Mouse (Mus musculus) MEL (cell line): ENCODE data around the gene Atp11b. TPM values are rescaled to one million over a fixed set of nuclear protein-coding genes. Genes with fewer than 3 reads are reported as not detected.

ENCODE experiments used
- DNase-seq: peaks from one replicate; pipeline ENCODE4 v3.0.0; 2011; ENCODE audit warnings: low read depth, low spot score
- H3K27ac ChIP-seq: 2 replicates; pipeline ENCODE4 v1.5.1; 2012; ENCODE audit warnings: low read depth, mild to moderate bottlenecking, control low read depth, low read length, moderate library complexity; ENCODE audit not compliant: control insufficient read depth
- H3K27me3 ChIP-seq, 2 experiments: fragments of 150-350 bp in 1 of 2; sonication (generic) in 1 of 2; 2 replicates each; pipeline ENCODE4 v1.6.1; 2012; ENCODE audit warnings: low read length in 2 of 2, mild to moderate bottlenecking in 2 of 2, improper control_type of control experiment in 1 of 2, moderate library complexity in 1 of 2; ENCODE audit not compliant: insufficient read depth in 2 of 2, control insufficient read depth in 1 of 2
- H3K36me3 ChIP-seq, 2 experiments: 2 replicates each; pipeline ENCODE4 v1.6.1; 2012 to 2014; ENCODE audit warnings: low read length in 2 of 2, improper control_type of control experiment in 1 of 2, inconsistent platforms in 1 of 2, mild to moderate bottlenecking in 1 of 2; ENCODE audit not compliant: insufficient read depth in 2 of 2, control insufficient read depth in 1 of 2
- H3K4me1 ChIP-seq, 2 experiments: fragments of 150-350 bp in 1 of 2; sonication (generic) in 1 of 2; 2 replicates each; pipeline ENCODE4 v1.6.1; 2012; ENCODE audit warnings: low read length in 2 of 2, improper control_type of control experiment in 1 of 2, mild to moderate bottlenecking in 1 of 2; ENCODE audit not compliant: insufficient read depth in 2 of 2, control insufficient read depth in 1 of 2
- H3K4me3 ChIP-seq, 2 experiments: fragments of 150-350 bp in 1 of 2; sonication (generic) in 1 of 2; 2 replicates each; pipeline ENCODE4 v1.5.1; 2012; ENCODE audit warnings: low read depth in 2 of 2, low read length in 2 of 2, mild to moderate bottlenecking in 2 of 2, moderate library complexity in 2 of 2, control low read depth in 1 of 2, improper control_type of control experiment in 1 of 2; ENCODE audit not compliant: control insufficient read depth in 1 of 2, insufficient read depth in 1 of 2
- H3K79me2 ChIP-seq: 2 replicates; pipeline ENCODE4 v1.6.1; 2012; ENCODE audit warnings: mild to moderate bottlenecking, low read length, moderate library complexity; ENCODE audit not compliant: control insufficient read depth, poor library complexity, insufficient read depth
- H3K9ac ChIP-seq: 2 replicates; pipeline ENCODE4 v1.6.1; 2012; ENCODE audit warnings: low read depth, mild to moderate bottlenecking, control low read depth, low read length, moderate library complexity; ENCODE audit not compliant: control insufficient read depth, poor library complexity, severe bottlenecking
- H3K9me3 ChIP-seq: fragments of 150-350 bp; sonication (generic); replicated peaks from 2 replicates; pipeline ENCODE4 v1.6.1; 2012; ENCODE audit warnings: mild to moderate bottlenecking, low read length, improper control_type of control experiment, moderate library complexity; ENCODE audit not compliant: insufficient read depth
- CHD1 ChIP-seq: IDR thresholded peaks from 2 replicates; pipeline ENCODE4 v1.6.1; 2012; ENCODE audit warnings: low read depth, mild to moderate bottlenecking, inconsistent platforms, low read length, improper control_type of control experiment
- CTCF ChIP-seq, 3 experiments: IDR thresholded peaks in 2 of 3; conservative IDR thresholded peaks in 1 of 3; 2 replicates each; pipeline ENCODE4 v1.5.1; 2011 to 2012; ENCODE audit warnings: low read length in 3 of 3, low read depth in 2 of 3, mild to moderate bottlenecking in 2 of 3, improper control_type of control experiment in 1 of 3, inconsistent platforms in 1 of 3, mixed read lengths in 1 of 3, moderate library complexity in 1 of 3; ENCODE audit not compliant: control insufficient read depth in 1 of 3, insufficient read depth in 1 of 3, poor library complexity in 1 of 3, severe bottlenecking in 1 of 3
- EP300 ChIP-seq, 2 experiments: IDR thresholded peaks; 2 replicates each; pipeline ENCODE4 v1.6.1; 2011; ENCODE audit warnings: improper control_type of control experiment in 2 of 2, low read length in 2 of 2, low read depth in 1 of 2, mild to moderate bottlenecking in 1 of 2
- GABPA ChIP-seq: IDR thresholded peaks from 2 replicates; pipeline ENCODE4 v1.6.1; 2012; ENCODE audit warnings: low read depth, mild to moderate bottlenecking, inconsistent platforms, low read length, improper control_type of control experiment, moderate library complexity
- HCFC1 ChIP-seq: IDR thresholded peaks from 2 replicates; pipeline ENCODE4 v1.6.1; 2012; ENCODE audit warnings: low read depth, mild to moderate bottlenecking, inconsistent platforms, low read length, improper control_type of control experiment, moderate library complexity
- JUND ChIP-seq: IDR thresholded peaks from 2 replicates; pipeline ENCODE4 v1.6.1; 2011; ENCODE audit warnings: low read depth, mild to moderate bottlenecking, improper control_type of control experiment, low read length
- KAT2A ChIP-seq: conservative IDR thresholded peaks from 2 replicates; pipeline ENCODE4 v1.6.1; 2012; ENCODE audit warnings: low read depth, low read length, improper control_type of control experiment, inconsistent platforms
- MAFK ChIP-seq: IDR thresholded peaks from 2 replicates; pipeline ENCODE4 v1.6.1; 2011; ENCODE audit warnings: low read depth, mild to moderate bottlenecking, low read length, improper control_type of control experiment, borderline replicate concordance
- MXI1 ChIP-seq: IDR thresholded peaks from 2 replicates; pipeline ENCODE4 v1.6.1; 2011; ENCODE audit warnings: mild to moderate bottlenecking, low read depth, low read length, improper control_type of control experiment
- MYB ChIP-seq: IDR thresholded peaks from 2 replicates; pipeline ENCODE4 v1.6.1; 2011; ENCODE audit warnings: mild to moderate bottlenecking, low read depth, low read length, improper control_type of control experiment
- MYC ChIP-seq: IDR thresholded peaks from 2 replicates; pipeline ENCODE4 v1.6.1; 2011; ENCODE audit warnings: low read depth, mild to moderate bottlenecking, low read length, improper control_type of control experiment, moderate library complexity
- NRF1 ChIP-seq: IDR thresholded peaks from 2 replicates; pipeline ENCODE4 v1.6.1; 2014; ENCODE audit warnings: low read depth, mild to moderate bottlenecking, inconsistent platforms, low read length, improper control_type of control experiment, moderate library complexity; ENCODE audit not compliant: poor library complexity, insufficient read depth, severe bottlenecking
- POLR2AphosphoS5 ChIP-seq: IDR thresholded peaks from 2 replicates; pipeline ENCODE4 v1.6.1; 2012; ENCODE audit warnings: low read depth, borderline replicate concordance, mild to moderate bottlenecking, inconsistent platforms, low read length, moderate library complexity, mixed read lengths
- RAD21 ChIP-seq: IDR thresholded peaks from 2 replicates; pipeline ENCODE4 v1.6.1; 2011; ENCODE audit warnings: mild to moderate bottlenecking, low read depth, low read length, improper control_type of control experiment
- RCOR1 ChIP-seq: IDR thresholded peaks from 2 replicates; pipeline ENCODE4 v1.6.1; 2012; ENCODE audit warnings: low read depth, mild to moderate bottlenecking, inconsistent platforms, low read length, improper control_type of control experiment
- SIN3A ChIP-seq: IDR thresholded peaks from 2 replicates; pipeline ENCODE4 v1.6.1; 2012; ENCODE audit warnings: low read length, improper control_type of control experiment, inconsistent platforms
- SMC3 ChIP-seq: IDR thresholded peaks from 2 replicates; pipeline ENCODE4 v1.6.1; 2011; ENCODE audit warnings: low read depth, low read length, improper control_type of control experiment
- TBP ChIP-seq: IDR thresholded peaks from 2 replicates; pipeline ENCODE4 v1.8.0; 2011; ENCODE audit warnings: low read depth, low read length, improper control_type of control experiment
- USF1 ChIP-seq: IDR thresholded peaks from 2 replicates; pipeline ENCODE4 v1.6.1; 2014; ENCODE audit warnings: low read depth, mild to moderate bottlenecking, inconsistent platforms, low read length, improper control_type of control experiment, moderate library complexity
- USF2 ChIP-seq, 2 experiments: IDR thresholded peaks; 2 replicates each; pipeline ENCODE4 v1.6.1; 2011 to 2012; ENCODE audit warnings: improper control_type of control experiment in 2 of 2, low read length in 2 of 2, borderline replicate concordance in 1 of 2, inconsistent platforms in 1 of 2, low read depth in 1 of 2, mild to moderate bottlenecking in 1 of 2; ENCODE audit not compliant: insufficient read depth in 1 of 2
- ZC3H11A ChIP-seq: IDR thresholded peaks from 2 replicates; pipeline ENCODE4 v1.6.1; 2012; ENCODE audit warnings: low read depth, mild to moderate bottlenecking, inconsistent platforms, low read length, improper control_type of control experiment
- ZKSCAN1 ChIP-seq: IDR thresholded peaks from 2 replicates; pipeline ENCODE4 v1.6.1; 2012; ENCODE audit warnings: low read depth, mild to moderate bottlenecking, inconsistent platforms, low read length, improper control_type of control experiment, moderate library complexity
- ZMIZ1 ChIP-seq: IDR thresholded peaks from 2 replicates; pipeline ENCODE4 v1.6.1; 2012; ENCODE audit warnings: low read depth, mild to moderate bottlenecking, inconsistent platforms, low read length, improper control_type of control experiment, moderate library complexity
- ZNF384 ChIP-seq: IDR thresholded peaks from 2 replicates; pipeline ENCODE4 v1.6.1; 2012; ENCODE audit warnings: low read depth, mild to moderate bottlenecking, inconsistent platforms, low read length, improper control_type of control experiment
- polyA plus RNA-seq, 2 experiments: library from polyadenylated mRNA; stranded (reverse) in 1 of 2; unstranded in 1 of 2; fragments of >175 nt in 1 of 2; fragments of >200 nt in 1 of 2; gene quantifications; 2 replicates each; pipeline versions ENCODE4 v1.2.1 to v1.2.4; 2012; ENCODE audit warnings: low replicate concordance in 2 of 2, low read depth in 1 of 2; ENCODE audit not compliant: insufficient read length in 2 of 2, insufficient read depth in 1 of 2, missing spikeins in 1 of 2
- total RNA-seq: library from RNA; depleted of rRNA; stranded (reverse); fragments of 300-350 nt; gene quantifications from 2 replicates; pipeline ENCODE4 v1.2.3, GENCODE M21; 2012

Gene Atp11b
- total and polyA plus RNA-seq, 3 experiments, result 25.9 to 57.9 (median 52.3) TPM

- Histone ChIP-seq H3K79me2 (no peaks in the 10 kb centered on the region), H3K36me3 (peaks cover 2 to 12% of the 10 kb centered on the region in 2 experiments; a peak in 2 of 4 replicates), H3K4me3 (no peak overlapping the region), H3K27me3 (no peaks in the 10 kb centered on the region), H3K9me3 (no peaks in the 10 kb centered on the region), H3K4me1 (no peaks in the 10 kb centered on the region), H3K9ac (no peak overlapping the region), H3K27ac (no peak overlapping the region)
- DNase-seq, result no peak
- no peak for TF ChIP-seq EP300 (IDR thresholded peaks at IDR 0.05; ENCODE audit: low read depth in 1 of 2, low read length in 2 of 2)
- no peak for TF ChIP-seq SIN3A
- TF ChIP-seq RCOR1, result no peak
- TF ChIP-seq MAFK, result no peak
- TF ChIP-seq HCFC1, result no peak
- no peak for TF ChIP-seq ZNF384
- TF ChIP-seq ZMIZ1, result no peak
- no peak for TF ChIP-seq TBP
- no peak for TF ChIP-seq ZKSCAN1
- TF ChIP-seq MXI1, result no peak
- no peak for TF ChIP-seq JUND
- no peak for TF ChIP-seq USF2 (IDR thresholded peaks at IDR 0.05; ENCODE audit: borderline replicate concordance in 1 of 2, insufficient read depth in 1 of 2, low read depth in 1 of 2, low read length in 2 of 2)
- no peak for TF ChIP-seq GABPA
- no peak for TF ChIP-seq MYB
- TF ChIP-seq KAT2A, result no peak
- TF ChIP-seq NRF1, result no peak
- no peak for TF ChIP-seq POLR2AphosphoS5
- no peak for TF ChIP-seq USF1
Observed at GRCm38 (mm10) chr3:35849326-35849725, 95.4 kb downstream of the Atp11b start.

DNA sequence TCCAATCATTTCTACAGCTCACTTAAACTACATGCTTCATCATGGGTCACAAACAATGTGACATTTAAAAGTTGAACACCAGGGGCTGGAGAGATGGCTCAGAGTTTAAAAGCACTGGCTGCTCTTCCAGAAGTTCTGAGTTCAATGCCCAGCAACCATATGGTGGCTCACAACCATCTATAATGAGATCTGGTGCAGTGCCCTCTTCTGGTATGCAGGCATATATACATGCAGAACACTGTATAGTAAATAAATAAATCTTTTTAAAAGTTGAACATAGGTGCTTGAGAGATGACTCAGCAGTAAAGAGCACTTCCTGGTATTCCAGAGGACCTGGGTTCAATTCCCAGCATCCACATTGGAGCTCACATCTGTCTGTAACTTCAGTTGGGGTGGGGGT, 129.4 kb downstream of the Atp11b start:
- TF ChIP-seq RAD21 (peak; percentile 50), GABPA (no peak), MYC (0 out of 2 replicates have a peak, but pooled peaks have one; percentile 44), CHD1 (no peak), SMC3 (peak; percentile 76), ZC3H11A (peak; percentile 53), ZMIZ1 (no peak), CTCF (IDR thresholded peaks at IDR 0.05 in 2 of 3, conservative IDR thresholded peaks at IDR 0.05 in 1 of 3; ENCODE audit: control insufficient read depth in 1 of 3, insufficient read depth in 1 of 3, low read depth in 2 of 3, low read length in 3 of 3, poor library complexity in 1 of 3, severe bottlenecking in 1 of 3) (peak in 2 of 3 experiments; percentile 45 to 63; a peak in 4 of 6 replicates), USF2 (IDR thresholded peaks at IDR 0.05; ENCODE audit: borderline replicate concordance in 1 of 2, insufficient read depth in 1 of 2, low read depth in 1 of 2, low read length in 2 of 2) (no peak), MAFK (no peak; the same call in 1 of the 2 replicates)
- TF ChIP-seq, all 39 proteins: peak for 5
- peak; percentile 42 for DNase-seq
- Histone ChIP-seq H3K27me3 (no peaks in the 10 kb centered on the region), H3K4me3 (no peak overlapping the region), H3K79me2 (no peaks in the 10 kb centered on the region), H3K27ac (no peak overlapping the region), H3K36me3 (no peaks in the 10 kb centered on the region), H3K4me1 (no peaks in the 10 kb centered on the region), H3K9ac (no peak overlapping the region), H3K9me3 (no peaks in the 10 kb centered on the region)
